Mouse (Mus musculus) T-cell, adult 2 months (primary cell): ENCODE results near the gene Lsm11.

Experiments
- DNase-seq: peaks from one replicate; pipeline ENCODE4 v3.0.0; 2022; ENCODE audit warnings: low spot score

Lsm11 gene

DNA sequence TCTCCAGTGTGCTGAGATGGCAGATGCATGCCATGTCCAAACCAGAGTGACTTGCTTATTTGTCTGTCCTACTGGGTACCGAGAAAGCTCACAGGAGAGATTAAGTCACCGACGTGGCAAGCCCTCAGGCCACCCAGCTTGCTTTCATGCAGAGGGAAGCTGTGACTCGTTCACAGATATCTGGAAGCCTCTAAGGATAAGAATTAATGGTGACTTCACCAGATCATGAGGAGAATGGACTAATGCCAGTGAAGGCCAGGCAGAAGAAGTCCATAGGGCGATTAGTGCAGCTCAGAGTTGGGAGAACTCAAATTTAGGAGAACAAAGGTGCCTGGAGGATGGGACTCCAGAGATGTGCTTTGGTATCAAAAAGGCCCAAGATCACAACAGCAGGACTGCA, 17.3 kb downstream of the Lsm11 start:
- DNase-seq: no peak

DNA sequence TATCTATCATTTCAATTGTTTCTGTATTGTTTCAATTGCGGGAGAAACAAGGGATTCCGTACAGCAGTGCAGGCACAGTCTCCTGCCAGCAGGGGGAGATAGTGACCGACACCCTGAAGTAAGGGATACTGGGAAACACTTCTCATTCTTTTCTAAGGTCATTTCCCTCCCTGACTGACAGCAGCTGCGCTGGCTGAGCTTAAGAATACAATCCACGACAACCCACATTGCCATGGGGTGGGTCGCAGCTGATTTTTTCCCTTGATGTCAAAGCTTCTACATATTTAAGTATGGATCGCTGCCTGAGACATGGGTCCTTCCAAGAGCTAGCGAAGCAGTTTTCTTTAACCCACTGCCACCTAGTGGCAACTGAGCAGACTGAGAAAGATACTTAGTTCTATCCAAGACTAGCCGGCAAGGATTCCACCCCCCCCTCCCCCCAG, 18.1 kb downstream of the Lsm11 start:
- DNase-seq: peak; percentile 71

DNA sequence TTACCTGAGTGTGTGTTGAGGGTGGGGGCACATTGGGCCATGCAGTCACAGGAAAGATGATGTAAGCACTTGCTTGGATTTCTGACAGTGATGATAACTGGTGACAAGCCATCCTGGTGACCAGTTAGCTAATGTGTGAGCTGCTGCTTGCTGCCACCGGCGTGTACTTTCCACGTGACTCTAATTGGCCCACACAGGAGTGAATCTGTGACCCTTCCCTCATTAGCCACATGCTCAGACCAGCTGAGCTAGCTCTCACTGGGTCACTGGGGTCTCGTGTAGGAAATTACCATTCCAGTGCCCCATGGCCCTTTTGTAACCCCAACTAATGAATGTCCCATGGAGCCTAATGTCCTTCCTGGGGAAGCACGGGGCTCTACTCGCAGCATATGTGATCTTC, 19.3 kb downstream of the Lsm11 start:
- no peak for DNase-seq

DNA sequence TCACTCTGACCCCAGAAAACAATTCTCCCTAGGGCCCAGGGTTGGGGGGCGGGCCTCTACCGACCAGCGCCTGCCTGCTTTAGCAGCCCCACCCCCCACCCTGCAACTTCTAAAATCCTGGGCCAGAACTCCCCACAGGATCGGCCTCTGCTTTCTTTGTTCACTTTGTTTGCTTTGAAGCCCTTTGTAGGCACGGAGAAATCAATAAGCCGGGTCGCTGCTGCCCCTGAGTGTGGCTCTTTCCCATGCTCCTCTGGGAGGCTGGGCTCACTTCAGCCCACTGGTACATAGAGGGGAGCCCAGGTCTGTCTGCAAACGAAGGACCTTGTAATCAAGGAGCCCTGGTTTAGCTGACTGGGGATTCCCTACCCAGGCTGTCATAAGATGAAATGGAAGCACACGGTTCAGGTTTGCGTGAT, 23.2 kb downstream of the Lsm11 start:
- DNase-seq: no peak

DNA sequence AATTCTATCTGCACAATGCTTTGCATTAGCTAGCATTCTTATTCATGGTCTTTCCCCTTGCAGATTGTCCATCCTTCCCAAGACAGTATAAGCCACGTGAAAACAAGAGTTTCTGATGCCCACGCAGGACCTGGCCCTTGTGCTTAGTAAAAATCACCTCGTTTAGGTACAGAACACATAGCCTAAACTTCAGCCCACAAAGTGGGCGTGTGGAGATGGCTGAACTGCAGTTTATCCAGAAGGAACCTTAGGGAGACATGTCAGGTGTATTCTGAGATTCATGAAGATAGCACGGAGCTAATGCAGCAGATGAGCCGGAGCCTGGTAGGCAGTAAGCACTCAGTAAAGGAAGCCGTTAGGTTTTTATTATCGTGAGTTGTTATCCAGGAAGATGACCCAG, 23.7 kb downstream of the Lsm11 start:
- no peak for DNase-seq

DNA sequence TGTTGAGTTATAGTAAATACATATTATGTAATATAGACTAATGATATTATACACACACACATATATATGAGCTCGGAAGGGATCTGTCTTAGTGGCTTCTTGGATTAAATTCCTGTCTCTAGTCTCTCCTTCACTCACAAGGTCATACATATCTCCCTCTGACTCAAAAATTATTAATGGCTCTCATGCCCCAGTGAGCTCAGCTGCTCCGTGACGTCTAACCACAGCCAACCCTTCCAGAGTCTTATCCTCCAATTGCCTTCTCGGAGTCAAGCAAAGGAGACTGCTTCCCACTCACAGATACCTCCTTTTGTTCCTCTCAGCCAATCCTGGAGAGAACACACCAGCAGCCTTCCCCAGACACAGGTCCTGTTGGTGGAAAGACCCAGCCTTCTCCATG, 25.9 kb downstream of the Lsm11 start:
- DNase-seq: no peak

DNA sequence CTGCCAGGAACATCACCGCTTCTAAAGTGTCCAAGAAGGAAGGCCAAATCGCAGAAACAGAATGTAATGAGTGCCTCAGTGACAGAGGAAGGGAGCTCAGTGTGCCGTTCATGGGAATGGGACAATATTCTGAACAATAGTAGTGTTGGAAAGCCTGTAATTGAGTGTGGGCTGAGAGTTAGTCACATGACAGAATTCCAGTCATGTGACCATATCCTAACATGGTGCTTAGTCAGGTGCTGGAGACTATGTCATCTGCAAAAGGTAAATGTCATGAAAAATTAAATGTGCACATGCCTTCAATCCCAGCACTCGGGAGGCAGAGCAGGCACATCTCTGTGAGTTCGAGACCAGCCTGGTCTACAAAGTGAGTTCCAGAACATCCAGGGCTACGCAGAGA, 26.7 kb downstream of the Lsm11 start:
- DNase-seq: no peak

DNA sequence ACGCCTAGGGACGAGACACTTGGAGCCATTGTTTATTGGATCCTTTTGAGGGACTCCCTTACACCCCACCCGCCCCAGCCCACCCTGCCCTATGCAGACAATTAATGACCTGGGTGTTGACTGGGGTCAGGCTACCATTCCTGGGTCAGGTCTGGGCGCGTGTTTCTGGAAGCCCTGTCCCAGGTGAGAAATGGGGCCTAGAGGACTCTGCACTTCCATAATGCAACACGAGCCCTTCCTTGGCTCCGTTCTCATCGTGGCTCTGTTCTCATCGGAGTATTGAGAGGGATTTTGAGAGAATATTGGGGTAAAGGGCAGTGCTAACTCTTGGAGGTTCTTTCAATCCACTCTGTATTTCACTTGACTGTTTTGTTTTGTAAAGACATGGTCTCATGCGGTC, 28.5 kb downstream of the Lsm11 start:
- DNase-seq: no peak

DNA sequence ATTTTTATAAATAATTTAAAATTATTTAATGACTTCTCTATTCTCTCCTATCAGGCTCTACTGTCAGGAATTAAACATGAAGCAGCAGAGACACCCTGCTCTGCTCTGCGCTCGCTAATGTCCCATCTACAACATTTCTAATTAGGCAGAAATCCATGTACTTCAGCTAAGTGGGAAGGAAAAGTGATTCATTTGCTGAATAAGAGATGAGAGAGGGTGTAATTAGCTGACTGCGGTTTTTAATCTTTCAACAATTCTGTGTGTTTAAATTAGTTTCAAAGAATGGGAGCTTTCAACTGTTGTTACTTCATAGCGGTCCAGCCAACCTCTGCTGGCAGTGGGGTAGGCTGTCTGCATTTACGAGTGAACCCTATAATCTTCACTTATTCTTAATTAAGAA, 34.0 kb downstream of the Lsm11 start:
- DNase-seq: no peak

DNA sequence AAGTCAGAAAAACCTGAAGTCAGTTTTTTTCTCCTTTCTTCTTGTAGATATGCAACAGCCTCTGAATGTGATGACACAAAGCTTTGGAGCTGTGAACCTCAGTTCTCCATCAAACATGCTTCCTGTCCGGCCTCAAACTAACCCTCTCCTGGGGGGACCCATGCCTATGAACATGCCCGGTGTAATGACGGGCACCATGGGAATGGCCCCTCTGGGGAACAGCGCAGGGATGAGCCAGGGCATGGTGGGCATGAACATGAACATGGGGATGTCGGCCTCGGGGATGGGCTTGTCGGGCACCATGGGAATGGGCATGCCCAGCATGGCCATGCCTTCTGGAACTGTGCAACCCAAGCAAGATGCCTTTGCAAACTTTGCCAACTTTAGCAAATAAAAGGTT, 35.8 kb downstream of the Lsm11 start:
- DNase-seq: no peak

DNA sequence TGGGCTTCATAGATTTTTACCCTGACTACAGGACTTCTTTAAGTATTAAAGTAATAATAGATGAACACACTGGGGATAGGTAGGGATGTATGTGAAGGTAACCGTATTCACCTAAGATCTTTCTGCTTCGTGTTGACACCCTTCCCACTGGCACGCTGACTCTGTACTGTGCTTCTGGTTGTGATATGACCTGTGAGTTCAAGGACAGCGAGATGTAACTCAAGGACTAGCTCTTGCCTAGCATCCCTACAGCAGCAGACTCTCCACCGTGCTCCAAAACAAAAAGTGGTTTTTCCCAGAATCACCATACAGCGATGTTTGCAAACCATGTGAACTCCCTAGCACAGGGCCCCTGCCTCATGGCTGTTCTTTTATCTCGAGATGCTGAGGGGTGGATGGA, 36.7 kb downstream of the Lsm11 start:
- no peak for DNase-seq

DNA sequence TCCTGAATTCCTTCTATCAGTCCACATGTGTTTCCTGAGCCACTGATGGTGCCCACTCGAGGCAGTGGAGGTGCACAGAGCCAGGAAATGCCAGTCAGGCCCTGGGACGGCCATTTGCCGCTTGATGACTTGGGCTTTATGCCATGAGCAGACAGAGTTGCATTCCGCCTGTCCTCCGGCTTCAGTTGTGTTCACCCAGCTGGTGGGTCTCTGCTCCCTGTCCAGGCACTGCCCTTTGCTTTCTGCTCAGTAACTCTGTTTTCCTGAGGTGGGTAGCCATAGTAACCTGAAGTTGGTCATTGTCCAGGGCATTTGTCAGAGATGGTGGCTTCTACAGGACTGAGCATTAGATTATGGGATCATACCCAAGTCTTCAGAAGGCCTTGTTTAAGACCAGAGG, 37.4 kb downstream of the Lsm11 start:
- no peak for DNase-seq

DNA sequence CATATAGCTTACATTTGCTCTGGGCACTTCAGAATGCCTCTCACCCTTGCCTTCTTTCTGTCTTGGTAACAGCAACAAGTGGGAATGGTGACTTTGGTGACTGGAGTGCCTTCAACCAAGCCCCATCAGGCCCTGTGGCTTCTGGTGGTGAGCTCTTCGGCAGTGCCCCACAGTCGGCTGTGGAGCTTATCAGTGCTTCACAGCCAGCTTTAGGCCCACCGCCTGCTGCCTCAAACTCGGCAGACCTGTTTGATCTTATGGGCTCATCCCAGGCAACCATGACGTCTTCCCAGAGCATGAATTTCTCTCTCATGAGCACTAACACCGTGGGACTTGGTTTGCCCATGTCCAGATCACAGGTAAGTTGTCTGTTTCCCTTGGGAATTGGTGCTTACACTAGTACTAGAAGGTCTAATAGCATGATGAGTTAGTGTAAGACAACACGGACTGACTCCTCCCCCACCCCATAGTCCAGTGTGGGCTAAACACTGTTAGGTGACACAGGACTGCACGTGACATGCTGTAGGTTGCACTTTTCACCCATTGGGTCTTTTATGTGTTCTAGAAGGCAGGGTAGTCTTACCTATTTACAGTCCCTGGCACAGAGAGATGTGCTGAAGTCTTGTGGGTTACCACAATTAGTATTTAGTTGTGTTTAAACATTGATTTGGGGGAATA, 38.5 kb downstream of the Lsm11 start:
- DNase-seq: no peak

DNA sequence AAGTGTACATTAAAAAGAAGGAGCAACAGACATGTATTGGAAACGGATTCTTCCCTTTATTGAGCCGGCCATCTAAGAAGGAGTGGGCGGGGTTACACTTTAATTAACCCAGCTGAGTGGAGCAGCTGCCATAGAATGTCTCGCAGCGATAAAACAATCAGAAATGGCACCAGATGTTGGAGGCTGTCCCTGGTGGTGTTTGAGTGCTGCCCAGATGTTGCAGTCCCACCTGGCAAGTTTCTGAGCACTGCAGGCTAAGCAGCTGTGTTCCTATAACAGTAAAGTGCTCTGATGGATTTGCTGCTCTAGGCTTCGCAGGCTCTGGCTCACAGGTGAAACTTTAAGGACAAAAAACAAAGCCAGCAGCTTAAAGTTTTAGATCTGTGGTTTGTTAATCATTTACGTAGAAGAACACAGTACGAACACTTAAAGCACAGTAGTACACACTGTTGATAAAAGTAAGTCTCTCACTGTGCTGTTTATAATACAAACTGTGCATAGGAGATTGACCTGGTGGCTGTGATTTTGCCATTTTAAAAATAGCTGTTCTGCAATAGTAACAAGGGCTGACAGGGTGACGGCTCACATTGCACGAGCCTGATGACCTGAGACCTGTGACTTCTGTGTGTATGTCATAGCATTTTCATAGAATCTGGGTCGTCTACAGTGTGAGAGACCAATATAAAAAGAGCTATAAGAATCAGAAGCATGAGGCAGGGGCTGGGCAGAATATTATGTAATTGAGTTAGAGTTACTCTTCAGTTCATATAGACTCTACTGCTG, 44.3 kb downstream of the Lsm11 start:
- DNase-seq: no peak

DNA sequence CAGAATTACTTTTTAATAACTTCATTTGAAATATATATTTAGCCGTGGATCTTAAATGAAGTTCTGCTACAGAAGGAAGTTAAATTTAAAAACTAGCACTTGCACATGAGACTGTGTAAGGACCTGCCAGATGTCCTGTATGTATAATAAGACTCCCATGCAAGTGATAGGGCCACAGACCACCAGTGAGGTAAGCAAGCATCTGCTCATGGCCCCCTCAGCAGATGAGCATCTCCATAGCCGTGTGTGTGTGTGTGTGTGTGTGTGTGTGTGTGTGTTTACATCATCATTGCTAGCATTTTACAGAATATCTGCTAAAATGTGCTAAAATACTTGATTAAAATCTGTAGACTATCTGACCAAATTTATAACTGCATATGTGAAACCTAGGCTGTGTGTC, 47.3 kb downstream of the Lsm11 start:
- no peak for DNase-seq

DNA sequence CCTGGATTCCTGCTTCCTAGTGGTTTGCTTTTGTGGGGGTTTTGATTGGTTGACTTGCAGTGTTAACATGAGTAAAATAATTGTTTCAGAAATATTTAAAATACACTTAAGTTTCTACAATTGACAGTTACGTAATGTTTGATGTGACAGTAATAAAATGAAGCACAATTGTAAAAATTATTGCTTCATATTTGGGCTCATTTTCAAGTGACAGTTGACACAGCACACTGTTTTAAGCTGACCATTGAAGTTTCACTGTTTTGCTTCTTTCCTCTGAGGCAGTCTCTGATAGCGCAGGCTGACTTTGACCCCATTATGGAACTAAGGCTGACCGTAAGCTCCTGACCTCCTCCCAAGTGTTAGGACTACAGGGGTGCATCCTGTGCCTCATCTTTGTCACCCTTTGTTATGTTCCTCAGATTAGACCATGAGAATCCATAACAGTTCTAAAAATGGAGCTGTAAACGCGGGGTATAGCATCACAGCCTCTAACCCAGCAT, 51.8 kb downstream of the Lsm11 start:
- no peak for DNase-seq

DNA sequence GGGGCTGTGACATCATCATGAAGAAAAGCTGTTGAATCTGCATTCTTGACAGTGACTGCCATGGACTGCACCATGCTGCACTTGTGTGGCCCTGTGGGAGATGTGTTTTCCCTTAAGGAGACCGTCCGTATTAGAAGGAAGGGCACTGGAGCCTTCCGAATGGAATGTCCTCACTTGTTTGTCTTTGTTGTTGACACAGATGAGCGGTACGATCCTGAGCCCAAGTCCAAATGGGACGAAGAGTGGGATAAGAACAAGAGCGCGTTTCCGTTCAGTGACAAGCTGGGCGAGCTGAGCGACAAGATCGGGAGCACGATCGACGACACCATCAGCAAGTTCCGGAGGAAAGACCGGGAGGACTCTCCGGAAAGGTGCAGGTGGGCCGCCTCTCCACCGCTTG, 54.3 kb downstream of the Lsm11 start:
- no peak for DNase-seq

DNA sequence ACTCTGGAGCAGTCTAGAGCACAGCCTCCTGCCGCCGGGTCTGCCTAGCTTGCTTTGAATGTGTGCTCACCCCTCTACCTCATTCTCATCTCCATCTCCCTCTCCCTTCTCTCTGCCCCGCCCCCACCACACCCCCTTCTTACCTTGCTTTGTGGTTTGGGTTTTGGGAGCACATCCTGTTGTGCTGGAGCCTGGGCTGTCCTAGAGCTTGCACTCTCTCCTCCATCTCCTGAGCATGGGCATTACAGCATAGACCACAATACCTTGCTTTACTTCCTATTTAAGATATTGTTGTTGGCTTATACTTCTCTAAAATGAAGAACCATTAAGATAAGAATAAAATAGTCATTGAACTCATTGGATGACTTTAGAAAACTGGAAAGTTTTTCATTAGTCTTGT, 54.8 kb downstream of the Lsm11 start:
- DNase-seq: no peak

DNA sequence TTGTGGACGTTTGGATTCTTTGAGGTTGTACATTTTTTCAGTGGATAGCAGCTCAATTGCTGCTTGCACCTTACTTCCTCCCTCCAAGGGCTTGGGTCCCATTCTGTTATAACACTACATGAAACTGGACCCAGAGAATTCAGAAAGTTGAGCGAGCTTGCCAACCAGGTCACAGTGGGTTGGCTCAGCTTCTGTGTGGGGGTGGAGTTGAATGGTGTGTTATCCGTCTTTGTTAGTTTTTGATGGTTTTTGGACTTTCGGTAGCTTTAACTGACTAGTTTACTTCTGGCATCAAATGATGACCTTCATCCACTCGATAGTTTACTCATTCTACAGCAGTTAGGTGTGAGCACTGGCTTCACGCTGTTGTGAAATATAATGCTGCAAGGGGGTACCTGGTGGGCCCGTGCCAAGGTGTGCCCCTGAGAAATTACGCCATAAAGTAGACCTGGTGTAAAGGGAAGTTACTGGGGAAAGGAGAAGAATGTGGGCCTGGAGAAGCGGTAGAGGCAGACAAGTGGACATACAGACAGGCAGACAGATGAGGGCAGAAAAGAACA, 56.2 kb downstream of the Lsm11 start:
- no peak for DNase-seq

DNA sequence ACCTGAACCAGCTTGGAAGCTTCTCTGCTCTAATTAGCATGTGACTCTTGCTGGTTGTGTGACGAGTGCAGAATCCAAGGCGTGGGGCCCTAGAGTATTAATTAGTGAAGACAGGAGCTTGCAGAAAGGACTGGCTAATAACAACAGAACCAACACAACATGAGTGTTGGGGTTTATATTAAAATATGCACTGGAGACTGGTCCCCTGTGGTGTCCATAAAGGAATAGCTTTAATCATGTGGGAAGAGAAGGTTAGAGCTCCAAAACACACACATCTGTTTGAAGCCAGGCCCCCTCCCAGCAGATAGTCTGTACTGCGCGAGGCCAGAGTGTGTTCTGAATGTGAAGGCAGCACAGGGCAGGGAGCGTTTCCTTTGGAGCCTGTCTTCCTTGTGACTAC, 58.1 kb downstream of the Lsm11 start:
- no peak for DNase-seq

DNA sequence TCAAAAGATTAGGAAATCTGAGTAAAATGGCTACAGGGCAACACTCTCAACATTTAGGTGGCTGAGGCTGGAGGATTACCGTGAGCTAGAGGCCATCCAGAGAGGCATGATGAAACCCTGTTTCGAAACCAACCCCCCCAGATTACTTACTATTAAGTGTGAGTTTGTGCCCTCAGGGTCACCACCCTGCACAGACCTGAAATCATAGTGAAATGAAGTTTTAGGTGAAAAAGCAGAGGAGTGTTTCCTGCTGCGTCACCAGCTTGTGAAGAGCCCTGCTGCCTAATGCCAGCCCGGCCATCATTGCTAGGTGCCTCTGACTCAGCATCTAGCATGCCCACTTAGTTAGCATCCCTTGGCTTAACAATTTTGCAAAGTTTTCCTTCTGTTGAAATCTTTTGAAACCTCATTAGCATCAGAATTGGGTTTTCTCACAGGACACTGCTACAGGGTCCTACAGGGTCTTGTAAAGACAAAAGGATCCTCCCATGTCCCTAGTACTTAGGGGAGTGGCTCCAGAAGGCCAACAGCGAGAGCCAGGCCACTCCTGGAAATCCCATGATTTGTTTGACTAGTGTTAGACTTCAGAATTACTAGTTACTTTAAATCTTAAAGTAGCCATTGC, 59.0 kb downstream of the Lsm11 start:
- DNase-seq: no peak

DNA sequence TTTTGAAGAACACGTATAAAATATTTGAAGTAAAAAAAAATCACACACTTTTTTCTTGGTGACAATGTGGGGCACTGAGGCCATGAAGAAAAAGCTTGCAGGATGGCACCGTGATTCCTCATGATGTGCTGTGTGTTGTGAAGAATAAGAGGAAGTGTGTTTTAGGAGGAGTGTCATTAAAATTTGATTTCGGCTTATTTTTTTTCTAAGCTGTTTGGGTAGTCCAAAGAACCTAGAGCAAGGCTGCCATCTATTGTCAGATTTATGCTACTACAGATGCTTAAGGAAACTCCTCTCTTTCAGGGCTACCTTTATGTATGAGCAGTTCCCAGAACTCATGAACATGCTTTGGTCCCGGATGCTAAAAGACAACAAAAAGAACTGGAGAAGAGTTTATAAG, 60.7 kb downstream of the Lsm11 start:
- peak; percentile 38 for DNase-seq
